Mouse (Mus musculus) erythroblast, embryonic 14.5 days (primary cell): ENCODE measurements at regions not wholly inside any gene's neighbourhood (a gene's known extent, or its start where the extent isn't known, plus 50 kb on each side); places are given as distances from the start of the nearest gene placed in this dataset.

ENCODE experiments used
- GATA1 ChIP-seq: IDR thresholded peaks from 2 replicates; pipeline ENCODE4 v1.6.1; 2012; ENCODE audit warnings: low read length, inconsistent platforms, mixed read lengths
- TAL1 ChIP-seq: IDR thresholded peaks from 3 replicates; pipeline ENCODE4 v1.6.1; 2012; ENCODE audit warnings: low read length, inconsistent platforms, mixed read lengths

DNA sequence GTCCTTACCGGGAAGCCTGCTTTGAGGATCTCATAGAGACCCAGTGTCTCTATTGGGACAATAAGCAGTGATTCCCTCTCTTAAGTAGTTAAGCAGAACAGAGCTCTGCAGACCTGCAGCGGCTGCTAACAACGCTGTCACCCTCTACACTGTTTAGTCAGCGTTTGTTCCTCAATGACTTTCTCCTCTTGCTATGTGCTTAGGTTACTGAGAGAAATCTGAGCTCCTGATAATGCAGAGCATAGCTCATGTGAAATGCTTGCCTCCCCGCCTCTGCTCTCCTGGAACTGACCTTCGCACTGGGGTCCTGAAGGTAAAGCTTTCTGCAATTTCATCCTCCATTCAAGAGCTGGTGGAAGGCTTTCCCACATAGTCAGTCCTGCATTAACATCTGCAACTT lies 226.6 kb upstream of the Ppargc1a start:
- TF ChIP-seq GATA1 = no peak
- no peak for TF ChIP-seq TAL1
